Mouse (Mus musculus): ENCODE data around the gene Gm29735.
"Not testable (repeated sequence)": the region's sequence is repeated elsewhere in the genome, so short reads cannot be mapped to it uniquely, and the experiment has no call there.

Gm29735 gene

DNA sequence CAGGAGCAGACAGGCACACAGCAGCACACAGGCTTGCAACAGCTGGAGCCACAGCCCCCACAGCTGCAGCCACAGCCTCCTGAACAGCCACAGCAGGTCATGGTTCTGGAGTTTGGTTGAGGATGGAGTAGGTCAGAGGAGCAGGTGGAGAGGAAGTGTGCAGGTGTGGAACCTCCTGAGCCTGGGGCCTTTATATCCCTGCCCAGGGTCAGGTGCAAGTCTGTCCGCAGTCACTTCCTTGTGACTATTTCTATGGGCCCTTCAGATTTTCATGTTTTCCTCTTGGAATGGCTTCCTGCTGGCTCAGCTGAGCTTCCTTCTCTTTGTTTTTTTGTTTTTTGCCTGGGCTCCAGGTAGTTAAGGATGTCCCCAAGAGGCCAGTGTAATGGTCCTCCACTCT is 36.3 kb downstream of the Gm29735 start, which contains the start of gene Gm45618:
TSS of gene Gm45618 (minus strand) at position 101 of the 400 bp plus-strand sequence.
- DNase-seq (ENCODE audit: low read depth): not testable (repeated sequence)

- DNase-seq (ENCODE audit: low read depth): peak; percentile 37
These were observed 37.3 kb downstream of the Gm29735 start for GRCm38 (mm10) chr7:142119632-142120031.

Measured in NIH3T3 (cell line).